In genomic region chr1:142982994-142983393, GRCm38 (mm10) we compare ENCODE assay signal across 13 mouse cellular contexts.
"Had no signal": no experiment of that assay in that cellular context is flagged by ENCODE, and none has a peak within 500 bp of the region (broad histone marks: within the 10 kb centered on the region; RNA-seq: fewer than 3 reads in every experiment).

No protein-coding gene starts in this region.

- DNase-seq: liver, postnatal 0 days; lung, adult 2 months; lung, postnatal 14 days; lung, postnatal 36 days; retina, postnatal 1 day; right cerebral cortex, postnatal 14 days; spleen, adult 18-20 months; thymus, adult 2 months; thymus, postnatal 25 days; thymus, postnatal 4 days had no signal

- ATAC-seq: liver, postnatal 0 days; lung, postnatal 0 days; midbrain, embryonic 13.5 days; midbrain, embryonic 15.5 days had no signal
